Mouse (Mus musculus): ENCODE measurements at regions not wholly inside any gene's neighbourhood (a gene's known extent, or its start where the extent isn't known, plus 50 kb on each side); places are given as distances from the start of the nearest gene placed in this dataset.

- in situ Hi-C loops (cut with MboI, MseI): no loop called here
Measured at GRCm38 (mm10) chr5:75248279-75248678, 96.2 kb downstream of the Pdgfra start.

GRCm38 (mm10) chr5:75249671-75250070 is 97.6 kb downstream of the Pdgfra start:
- in situ Hi-C loops (cut with MboI, MseI): no loop called here

DNA sequence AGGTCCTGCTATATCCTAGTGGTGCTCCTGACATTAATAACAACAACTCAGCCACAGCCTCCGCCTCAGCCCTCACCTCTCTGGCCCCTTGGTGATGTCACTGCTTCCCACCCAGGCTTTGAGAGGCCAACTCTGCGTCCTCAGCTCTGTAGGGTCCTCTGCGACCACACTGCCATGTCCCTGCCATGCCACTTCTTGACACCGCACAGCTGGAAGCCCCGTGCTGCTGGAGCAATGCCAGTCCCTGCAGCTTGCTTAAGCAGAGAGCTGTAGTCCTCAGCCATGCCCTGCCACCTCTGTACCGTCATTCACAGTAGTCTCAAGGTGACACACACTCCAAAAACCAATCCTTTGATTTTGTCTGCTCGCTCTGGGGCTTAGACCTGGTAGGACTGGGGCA is 101.3 kb downstream of the Pdgfra start:
- in situ Hi-C loops (cut with MboI, MseI): no loop called here

DNA sequence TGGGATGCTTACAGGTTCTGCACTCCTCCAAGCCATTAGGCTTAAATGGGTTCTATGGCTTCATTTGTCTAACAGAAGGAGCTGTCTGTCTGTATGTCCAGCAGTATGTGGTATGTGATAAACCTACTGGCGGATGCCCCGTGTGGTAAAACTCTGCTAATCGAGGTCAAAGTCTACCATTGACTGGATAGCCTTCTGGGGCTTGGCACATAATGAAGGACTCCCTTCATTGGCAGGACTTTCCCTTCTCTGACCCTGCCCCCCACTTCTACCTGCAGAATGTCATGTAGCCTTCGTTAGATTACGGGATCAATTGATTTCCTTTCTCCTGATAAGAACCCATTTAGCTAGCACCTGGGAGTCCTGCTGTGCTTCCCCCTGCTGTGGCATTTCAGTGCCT is 101.7 kb downstream of the Pdgfra start:
- in situ Hi-C loops (cut with MboI, MseI): no loop called here

DNA sequence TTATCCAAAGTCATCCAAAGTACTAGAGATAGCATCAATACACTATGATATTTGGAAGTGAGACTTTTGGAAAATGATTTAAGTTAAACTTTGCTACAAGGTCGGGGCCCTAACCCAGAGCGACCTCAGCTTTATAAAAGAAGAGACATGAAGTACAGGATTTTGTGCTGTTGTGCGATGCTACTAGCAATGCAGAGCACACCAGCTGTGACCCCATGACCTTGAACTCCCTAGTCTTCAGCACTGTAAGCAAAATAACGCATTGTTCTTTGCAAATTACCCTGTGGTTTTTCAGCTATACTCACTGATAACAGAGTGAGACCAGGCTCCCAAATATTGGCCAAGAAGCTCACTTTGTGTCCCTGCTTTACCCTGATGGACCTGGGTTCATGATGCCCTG is 104.1 kb downstream of the Pdgfra start:
- in situ Hi-C loops (cut with MboI, MseI): no loop called here

DNA sequence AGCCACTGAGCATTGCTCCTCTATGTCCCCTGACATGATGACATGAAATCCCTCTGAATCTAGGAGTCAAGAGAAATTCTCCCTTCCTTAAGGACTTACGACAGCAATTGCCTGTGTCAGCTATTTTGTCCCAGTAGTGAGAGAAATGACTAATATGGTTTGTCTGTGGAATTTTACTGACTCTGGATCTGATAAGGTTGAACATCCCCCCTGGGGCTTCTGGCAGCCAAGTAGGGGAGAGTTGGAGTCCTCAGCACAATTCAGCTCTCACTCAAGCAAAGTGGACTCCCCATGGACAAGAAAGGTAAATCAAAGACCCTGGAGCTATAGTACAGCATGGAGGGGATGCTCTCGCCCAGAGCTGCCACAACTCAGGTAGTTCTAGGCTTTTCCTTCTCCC is 105.0 kb downstream of the Pdgfra start:
- in situ Hi-C loops (cut with MboI, MseI): no loop called here

- in situ Hi-C loops (cut with MboI, MseI): no loop called here
Measured at GRCm38 (mm10) chr5:75260247-75260646, 108.2 kb downstream of the Pdgfra start.

DNA sequence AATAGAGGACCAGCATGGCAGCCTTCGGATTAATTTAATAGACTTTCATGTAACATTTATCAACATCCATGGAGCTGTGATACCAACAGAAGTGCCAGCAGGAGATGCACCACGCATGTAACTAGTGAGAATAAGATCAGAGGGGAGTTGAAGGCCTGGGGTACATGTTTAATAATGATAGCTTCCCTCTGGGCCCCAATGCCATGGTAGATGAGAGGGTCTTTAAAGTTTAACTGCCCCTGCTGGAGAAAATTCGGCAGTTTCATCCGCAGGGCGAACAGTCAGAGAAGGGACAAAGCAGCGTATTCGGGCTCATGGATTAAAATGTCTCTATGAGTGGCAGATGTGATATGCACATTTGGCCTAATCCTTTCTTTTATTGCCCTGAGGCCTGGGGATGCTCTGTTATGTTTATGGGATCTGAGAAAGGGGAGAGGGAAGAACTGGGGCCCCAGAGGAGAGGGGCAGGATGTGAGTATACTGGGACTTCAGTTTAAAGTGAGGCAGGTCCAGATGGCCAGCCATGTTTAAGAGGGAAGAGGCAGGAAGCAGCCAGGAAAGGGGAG is 114.1 kb downstream of the Pdgfra start:
- in situ Hi-C loops (cut with MboI, MseI): no loop called here

DNA sequence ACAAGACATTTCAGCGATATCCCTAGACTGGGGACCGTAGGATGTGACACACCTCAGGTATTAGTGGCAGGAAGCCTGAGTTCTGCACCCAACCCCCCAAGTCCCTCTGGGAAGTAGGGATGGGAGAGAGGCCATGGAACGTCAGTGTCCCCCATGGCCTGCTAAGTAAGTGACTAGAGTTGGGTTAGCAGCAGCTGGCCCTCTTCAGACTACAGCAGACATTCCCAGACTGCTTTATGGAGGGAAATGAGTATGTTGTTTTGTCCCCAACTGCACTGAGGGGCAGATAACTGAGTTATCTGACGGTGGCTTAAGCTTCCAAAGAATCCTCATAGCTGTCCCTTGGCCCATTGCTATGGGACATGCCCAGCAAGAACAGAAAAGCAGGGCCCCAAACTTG is 114.8 kb downstream of the Pdgfra start:
- in situ Hi-C loops (cut with MboI, MseI): no loop called here

GRCm38 (mm10) chr5:75267766-75268165 is 115.7 kb downstream of the Pdgfra start:
- in situ Hi-C loops (cut with MboI, MseI): no loop called here

GRCm38 (mm10) chr5:75278041-75278440 is 125.9 kb downstream of the Pdgfra start:
- in situ Hi-C loops (cut with MboI, MseI): no loop called here

DNA sequence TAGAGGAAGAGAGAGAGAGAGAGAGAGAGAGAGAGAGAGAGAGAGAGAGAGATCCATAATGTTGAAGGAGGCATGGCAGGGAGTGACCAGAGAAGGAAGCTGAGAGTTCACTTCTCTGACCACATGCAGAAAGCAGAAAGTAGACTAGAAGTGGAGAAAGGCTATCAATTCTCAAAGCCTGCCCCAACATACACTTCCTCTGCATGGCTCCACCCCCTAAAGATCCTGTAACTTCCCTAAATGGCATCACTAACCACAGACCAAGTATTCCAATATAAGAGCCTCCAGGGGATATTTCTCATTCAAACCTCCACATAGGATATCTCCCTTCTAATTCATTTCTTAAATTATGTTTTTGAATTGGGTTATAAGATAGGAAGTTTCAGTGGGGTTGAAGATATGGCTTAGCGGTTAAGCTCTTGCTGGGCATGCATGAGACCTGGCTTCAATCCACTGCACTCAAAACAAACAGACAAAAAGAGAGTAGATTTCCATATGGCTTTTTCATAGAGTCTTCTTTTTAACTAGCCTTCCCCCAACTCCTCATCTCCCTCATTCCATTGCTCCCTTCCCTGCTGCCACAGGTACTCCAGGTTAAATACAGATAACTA is 127.6 kb downstream of the Pdgfra start:
- in situ Hi-C loops (cut with MboI, MseI): no loop called here

- in situ Hi-C loops (cut with MboI, MseI): no loop called here
Measured at GRCm38 (mm10) chr5:75280698-75281097, 128.6 kb downstream of the Pdgfra start.

GRCm38 (mm10) chr5:75281510-75281909 is 129.4 kb downstream of the Pdgfra start:
- in situ Hi-C loops (cut with MboI, MseI): no loop called here

DNA sequence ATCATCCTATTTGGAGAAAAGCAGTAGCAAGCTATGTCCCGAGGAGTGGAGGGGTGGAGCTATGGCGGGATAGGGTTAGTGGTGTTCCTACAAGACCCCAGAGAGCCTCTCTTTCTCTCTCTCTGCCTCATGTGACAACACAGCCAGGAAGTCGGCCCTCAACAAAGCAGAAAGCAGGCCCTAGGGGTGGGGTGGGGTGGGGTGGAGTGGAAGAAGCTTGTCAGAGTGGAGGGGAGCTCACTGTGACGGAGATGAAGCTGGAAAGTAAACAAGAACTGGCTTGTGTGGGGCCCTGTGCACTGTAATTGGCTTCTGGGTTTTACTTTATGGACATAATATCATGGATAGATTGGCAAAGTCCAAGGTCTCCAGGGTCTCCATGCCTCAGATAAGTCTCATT is 130.5 kb downstream of the Pdgfra start:
- in situ Hi-C loops (cut with MboI, MseI): no loop called here

DNA sequence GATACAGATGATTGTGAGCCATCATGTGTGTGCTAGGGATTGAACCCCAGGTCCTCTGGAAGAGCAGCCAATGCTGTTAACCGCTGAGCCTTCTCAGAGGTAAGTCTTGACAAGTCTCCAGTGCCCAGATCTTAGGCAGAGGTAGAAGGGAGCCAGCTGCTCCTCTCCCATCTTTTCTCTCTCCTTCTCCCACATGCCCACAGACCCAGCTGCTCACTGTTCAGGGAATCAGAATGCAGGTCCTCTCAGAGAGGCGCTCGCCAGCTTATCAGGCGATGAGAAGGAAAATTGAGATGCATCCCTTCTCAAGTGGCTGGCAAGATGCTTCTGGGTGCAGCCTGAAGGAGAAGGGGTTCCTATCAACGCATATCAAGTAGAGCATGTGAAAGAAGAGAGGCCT is 131.7 kb downstream of the Pdgfra start:
- in situ Hi-C loops (cut with MboI, MseI): no loop called here

DNA sequence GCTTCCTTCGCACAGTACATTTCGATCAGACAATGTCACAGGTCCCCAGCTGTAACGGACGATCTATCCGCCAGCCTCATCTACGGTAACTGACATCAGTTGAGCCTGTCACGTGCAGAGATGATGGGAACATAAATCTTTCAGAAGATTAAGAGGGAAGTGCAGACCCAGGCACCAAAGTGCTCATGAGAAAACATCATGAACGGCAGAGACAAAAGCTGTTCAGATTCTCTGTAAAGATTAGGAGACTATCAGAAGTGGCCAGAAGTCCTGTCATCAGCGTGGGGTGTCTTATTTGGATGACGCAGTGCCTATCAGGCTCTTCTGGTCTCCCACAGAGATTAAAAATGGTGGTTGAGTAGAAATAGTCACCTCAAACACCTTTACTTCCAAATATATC is 133.9 kb downstream of the Pdgfra start:
- in situ Hi-C loops (cut with MboI, MseI): no loop called here

- in situ Hi-C loops (cut with MboI, MseI): no loop called here
Measured at GRCm38 (mm10) chr5:75295676-75296075, 143.6 kb downstream of the Pdgfra start.

DNA sequence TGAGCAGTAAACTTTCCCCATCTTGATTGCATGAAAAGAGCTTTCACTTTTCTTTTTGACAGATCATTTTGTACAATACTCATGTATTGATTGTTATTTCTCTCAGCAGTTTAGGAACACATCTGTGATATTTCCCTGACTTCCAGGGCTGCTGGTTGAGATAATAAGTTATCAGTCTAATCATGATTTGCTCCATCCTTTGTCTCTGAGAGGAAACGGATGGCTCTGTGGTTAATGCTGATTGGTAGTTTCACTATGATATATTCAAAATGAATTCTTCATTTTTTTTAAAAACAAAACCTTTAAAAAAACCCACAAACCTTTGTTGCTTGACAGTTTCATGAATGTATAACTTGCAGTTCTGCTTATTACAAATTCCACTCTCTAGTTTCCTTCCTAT is 160.8 kb downstream of the Pdgfra start:
- in situ Hi-C loops (cut with MboI, MseI): no loop called here

DNA sequence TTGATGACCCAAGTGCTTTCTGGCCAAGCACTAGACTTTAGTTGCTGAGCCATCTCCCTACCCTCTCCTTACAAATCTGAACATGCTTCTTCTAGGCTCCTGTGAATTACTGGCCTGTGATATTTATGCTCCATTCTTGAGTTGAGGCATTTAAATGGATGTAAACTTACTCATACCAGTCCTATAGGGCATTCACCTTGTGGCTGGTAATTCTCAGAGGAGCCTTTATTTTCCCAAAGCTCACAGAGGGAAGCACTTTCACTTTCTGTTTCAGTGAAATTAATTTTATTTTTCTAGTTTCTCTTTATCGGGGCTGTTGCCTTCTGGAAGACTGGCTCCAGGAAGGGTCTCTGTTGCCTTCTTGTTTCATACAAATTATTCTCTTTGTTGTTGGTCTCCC is 163.9 kb downstream of the Pdgfra start:
- in situ Hi-C loops (cut with MboI, MseI): no loop called here

DNA sequence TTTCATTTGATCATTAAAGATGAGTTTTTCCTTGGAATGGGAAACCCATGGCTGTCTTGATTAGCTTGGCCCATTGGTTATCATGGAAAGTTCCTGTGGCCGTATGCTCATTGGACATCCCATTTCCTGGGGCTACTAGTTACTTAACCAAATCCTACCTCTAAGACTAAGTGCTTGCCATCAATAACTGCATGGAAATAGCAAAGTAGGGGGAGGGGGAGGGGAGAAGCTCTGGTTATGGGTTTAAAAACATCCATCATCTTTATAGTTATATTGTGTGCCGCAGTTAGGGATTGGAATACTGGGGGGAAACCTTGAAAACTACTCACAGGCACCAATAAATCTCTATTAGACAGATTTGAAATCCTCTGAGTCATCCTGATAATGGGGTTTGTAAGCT is 168.4 kb downstream of the Pdgfra start:
- in situ Hi-C loops (cut with MboI, MseI): no loop called here

DNA sequence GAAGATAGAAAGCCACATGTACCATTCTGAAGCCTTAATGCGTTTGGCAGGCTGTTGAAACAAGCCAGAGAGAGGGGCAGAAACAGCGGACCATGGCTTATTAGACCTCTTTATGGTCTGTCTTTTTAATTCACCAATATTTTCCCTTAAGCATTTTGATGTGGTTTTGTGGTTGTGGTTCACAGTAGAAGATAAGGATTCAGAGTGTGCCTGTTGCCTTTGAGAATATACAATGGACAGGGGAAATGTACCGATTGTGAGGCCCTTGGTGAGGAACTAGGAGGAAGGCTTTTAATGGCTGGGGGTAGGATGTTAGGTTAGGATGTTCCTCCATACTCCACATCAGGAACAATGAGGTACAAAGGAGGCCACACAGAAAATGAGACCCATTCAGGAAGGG is 182.0 kb downstream of the Pdgfra start:
- in situ Hi-C loops (cut with MboI, MseI): no loop called here

DNA sequence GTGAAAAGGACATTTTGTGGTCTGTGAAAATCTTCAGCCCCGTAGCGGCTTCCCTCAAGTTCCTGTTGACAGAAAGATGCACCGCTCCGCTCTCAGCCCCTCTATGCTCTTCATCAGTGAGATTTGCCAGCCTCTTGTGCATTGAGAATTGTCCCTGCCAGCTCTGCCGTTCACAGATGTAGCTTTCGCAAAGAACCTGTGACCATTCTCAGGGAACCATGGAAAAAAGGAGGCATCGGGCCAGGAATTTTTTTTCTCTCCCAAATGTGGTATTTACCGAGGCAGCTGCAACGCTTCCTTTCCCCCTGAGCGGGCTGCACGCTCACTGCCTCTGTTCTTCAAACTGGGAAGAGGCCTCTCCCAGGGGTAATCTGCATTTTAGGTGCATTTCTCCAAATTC is 184.4 kb downstream of the Pdgfra start:
- in situ Hi-C loops (cut with MboI, MseI): no loop called here

DNA sequence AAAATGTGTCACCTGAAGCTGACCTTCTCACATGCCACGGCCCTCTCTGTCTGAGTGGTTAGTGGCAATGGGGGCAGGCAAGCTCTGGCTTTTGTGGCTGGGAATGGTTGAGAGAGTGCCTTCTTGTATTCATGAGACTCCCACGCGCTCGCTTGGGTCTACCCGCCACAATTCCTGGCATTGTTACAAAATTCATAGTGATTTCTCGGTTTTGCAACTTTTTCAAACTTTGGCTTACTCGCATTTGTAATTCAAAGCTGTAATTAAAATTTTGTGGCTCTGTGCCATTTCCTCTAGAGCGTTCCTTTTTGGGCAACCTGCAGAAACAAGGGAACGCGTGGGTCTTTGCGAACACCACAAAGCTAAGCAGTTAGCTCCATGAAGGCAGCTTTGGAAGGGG is 186.3 kb downstream of the Pdgfra start:
- in situ Hi-C loops (cut with MboI, MseI): no loop called here

Data from T-helper 17 cell (primary cell).